Mouse (Mus musculus) heart, postnatal 0 days (tissue): ENCODE data around the gene Dpyd.

Source experiments
- CTCF ChIP-seq: IDR thresholded peaks from 2 replicates; pipeline ENCODE4 v1.5.1; 2016; ENCODE audit warnings: antibody characterized with exemption, control low read depth, low read depth
- EP300 ChIP-seq: IDR thresholded peaks from 2 replicates; pipeline ENCODE4 v1.6.1; 2016; ENCODE audit warnings: antibody characterized with exemption, low read depth

DNA sequence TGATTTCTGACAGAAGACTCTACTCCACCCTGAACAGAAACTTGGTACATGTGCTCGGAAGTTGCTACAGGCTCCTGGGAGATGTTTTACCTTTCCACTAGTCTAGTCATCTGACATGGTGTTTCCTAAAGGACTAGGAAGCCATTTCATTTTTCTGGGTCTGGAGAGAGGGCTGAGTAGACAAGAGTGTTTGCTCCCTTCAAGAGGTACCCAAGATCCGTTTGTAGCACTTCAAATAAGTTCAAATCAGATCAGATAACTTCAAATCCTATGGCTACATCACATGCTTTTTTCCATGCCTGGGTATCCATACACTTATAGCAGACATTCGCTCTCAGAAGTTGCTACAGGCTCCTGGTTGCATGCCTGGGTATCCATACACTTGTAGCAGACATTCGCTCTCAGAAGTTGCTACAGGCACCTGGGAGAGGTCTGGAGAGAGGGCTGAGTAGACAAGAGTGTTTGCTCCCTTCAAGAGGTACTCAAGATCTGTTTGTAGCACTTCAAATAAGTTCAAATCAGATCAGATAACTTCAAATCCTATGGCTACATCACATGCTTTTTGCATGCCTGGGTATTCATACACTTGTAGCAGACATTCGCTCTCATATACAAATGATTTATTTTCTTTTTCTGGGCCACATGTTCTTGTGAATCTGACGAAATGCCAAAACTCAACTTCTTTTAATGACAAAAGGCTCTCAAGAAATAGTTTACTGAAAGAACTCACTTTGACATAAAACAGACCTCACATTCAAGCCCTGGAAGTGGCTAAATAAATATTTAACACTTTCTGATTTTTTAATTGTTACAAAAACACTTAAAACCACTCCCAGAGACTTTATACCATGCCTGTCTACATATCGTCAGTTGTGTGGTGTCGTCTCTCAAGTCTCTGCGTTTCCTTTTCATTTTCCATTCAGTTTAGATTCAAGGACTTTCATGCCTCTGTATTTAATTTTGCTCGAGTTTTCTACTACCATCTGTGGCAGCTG lies 307.5 kb downstream of the Dpyd start:
- TF ChIP-seq CTCF (no peak), EP300 (no peak)
